Mouse (Mus musculus): ENCODE measurements at regions not wholly inside any gene's neighbourhood (a gene's known extent, or its start where the extent isn't known, plus 50 kb on each side); places are given as distances from the start of the nearest gene placed in this dataset.

DNA sequence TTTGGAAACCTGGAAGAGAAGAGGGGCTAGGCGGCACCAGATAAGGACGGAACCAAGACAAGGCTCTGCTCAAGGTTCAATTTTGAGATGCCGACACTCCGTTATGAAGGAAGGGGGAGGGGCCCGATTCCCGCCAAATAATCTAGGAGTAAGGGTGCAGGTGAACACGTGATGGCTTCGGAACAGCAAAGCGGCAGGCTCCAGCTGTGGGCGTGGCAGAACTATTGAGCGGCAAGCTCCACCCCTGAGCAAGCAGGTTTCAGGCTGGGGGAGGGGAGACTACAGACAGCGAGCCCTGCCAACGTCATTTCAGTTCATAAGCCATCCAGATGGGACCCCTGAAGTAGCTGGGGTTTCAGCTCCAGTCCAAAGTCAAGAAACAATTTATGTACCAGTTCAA, 667.3 kb downstream of the Slc22a22 start:
- no peaks in the 10 kb centered on the region for H3K36me3 ChIP-seq (ENCODE audit: control insufficient read depth in 1 of 2, insufficient read depth in 2 of 2, low read length in 2 of 2)
- DNase-seq (ENCODE audit: low read depth, low spot score), result no peak

DNA sequence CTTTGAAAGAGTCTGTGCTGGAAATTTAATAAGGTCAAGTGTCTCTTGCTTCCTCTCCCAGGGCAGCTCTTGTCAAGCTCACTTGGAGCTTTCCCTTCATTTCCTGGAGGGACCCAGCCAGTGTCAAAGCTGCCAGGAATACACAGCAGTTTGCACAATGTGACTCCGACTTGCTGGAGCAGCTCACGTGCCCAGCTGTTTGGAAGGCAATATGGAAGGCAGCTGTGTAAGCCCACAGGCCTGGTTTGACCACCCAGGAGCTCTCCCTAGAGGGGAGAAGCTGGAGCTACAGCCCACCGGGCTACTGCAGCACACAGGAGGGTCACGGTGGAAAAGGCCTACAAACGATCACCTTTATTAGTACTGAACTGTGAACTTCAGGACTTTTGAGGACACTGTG, 669.8 kb downstream of the Slc22a22 start:
- Histone ChIP-seq H3K4me1 (ENCODE audit: control insufficient read depth in 1 of 2, insufficient read depth in 2 of 2, low read length in 2 of 2) (no peaks in the 10 kb centered on the region), H3K4me3 (ENCODE audit: control insufficient read depth in 1 of 2, insufficient read depth in 1 of 2, low read depth in 2 of 2, low read length in 2 of 2) (no peak overlapping the region), H3K9me3 (replicated peaks; ENCODE audit: insufficient read depth, low read length) (no peaks in the 10 kb centered on the region), H3K79me2 (ENCODE audit: control insufficient read depth, insufficient read depth, low read length, poor library complexity) (no peaks in the 10 kb centered on the region), H3K27me3 (ENCODE audit: control insufficient read depth in 1 of 2, insufficient read depth in 2 of 2, low read length in 2 of 2) (no peaks in the 10 kb centered on the region), H3K36me3 (ENCODE audit: control insufficient read depth in 1 of 2, insufficient read depth in 2 of 2, low read length in 2 of 2) (no peaks in the 10 kb centered on the region), H3K27ac (ENCODE audit: control insufficient read depth, low read depth, low read length) (no peak overlapping the region), H3K9ac (ENCODE audit: control insufficient read depth, low read depth, low read length, poor library complexity, severe bottlenecking) (no peak overlapping the region)
- DNase-seq (ENCODE audit: low read depth, low spot score), result no peak
- TF ChIP-seq RAD21 (IDR thresholded peaks at IDR 0.05; ENCODE audit: low read depth, low read length), result no peak
- TF ChIP-seq MXI1 (IDR thresholded peaks at IDR 0.05; ENCODE audit: low read depth, low read length), result no peak
- no peak for TF ChIP-seq USF2 (IDR thresholded peaks at IDR 0.05; ENCODE audit: borderline replicate concordance in 1 of 2, insufficient read depth in 1 of 2, low read depth in 1 of 2, low read length in 2 of 2)
- TF ChIP-seq NRF1 (IDR thresholded peaks at IDR 0.05; ENCODE audit: insufficient read depth, low read depth, low read length, poor library complexity, severe bottlenecking), result no peak
- TF ChIP-seq GABPA (IDR thresholded peaks at IDR 0.05; ENCODE audit: low read depth, low read length), result no peak
- TF ChIP-seq ZNF384 (IDR thresholded peaks at IDR 0.05; ENCODE audit: low read depth, low read length), result no peak
- no peak for TF ChIP-seq POLR2AphosphoS2 (IDR thresholded peaks at IDR 0.05; ENCODE audit: low read length)
- TF ChIP-seq JUND (IDR thresholded peaks at IDR 0.05; ENCODE audit: low read depth, low read length), result no peak
- no peak for TF ChIP-seq SIN3A (IDR thresholded peaks at IDR 0.05; ENCODE audit: low read length)
- no peak for TF ChIP-seq UBTF (IDR thresholded peaks at IDR 0.05; ENCODE audit: borderline replicate concordance, insufficient read depth, low read depth, low read length)
- TF ChIP-seq CHD1 (IDR thresholded peaks at IDR 0.05; ENCODE audit: low read depth, low read length), result no peak

More for the DNA sequence above, 667.3 kb downstream of the Slc22a22 start:
- Histone ChIP-seq H3K4me1 (ENCODE audit: control insufficient read depth in 1 of 2, insufficient read depth in 2 of 2, low read length in 2 of 2) (no peaks in the 10 kb centered on the region), H3K9me3 (replicated peaks; ENCODE audit: insufficient read depth, low read length) (no peaks in the 10 kb centered on the region), H3K4me3 (ENCODE audit: control insufficient read depth in 1 of 2, insufficient read depth in 1 of 2, low read depth in 2 of 2, low read length in 2 of 2) (no peak overlapping the region), H3K27me3 (ENCODE audit: control insufficient read depth in 1 of 2, insufficient read depth in 2 of 2, low read length in 2 of 2) (no peaks in the 10 kb centered on the region), H3K79me2 (ENCODE audit: control insufficient read depth, insufficient read depth, low read length, poor library complexity) (no peaks in the 10 kb centered on the region), H3K9ac (ENCODE audit: control insufficient read depth, low read depth, low read length, poor library complexity, severe bottlenecking) (no peak overlapping the region), H3K27ac (ENCODE audit: control insufficient read depth, low read depth, low read length) (no peak overlapping the region)
- TF ChIP-seq CHD2 (IDR thresholded peaks at IDR 0.05; ENCODE audit: low read length) (no peak), E2F4 (IDR thresholded peaks at IDR 0.05; ENCODE audit: borderline replicate concordance, low read depth, low read length) (no peak)

DNA sequence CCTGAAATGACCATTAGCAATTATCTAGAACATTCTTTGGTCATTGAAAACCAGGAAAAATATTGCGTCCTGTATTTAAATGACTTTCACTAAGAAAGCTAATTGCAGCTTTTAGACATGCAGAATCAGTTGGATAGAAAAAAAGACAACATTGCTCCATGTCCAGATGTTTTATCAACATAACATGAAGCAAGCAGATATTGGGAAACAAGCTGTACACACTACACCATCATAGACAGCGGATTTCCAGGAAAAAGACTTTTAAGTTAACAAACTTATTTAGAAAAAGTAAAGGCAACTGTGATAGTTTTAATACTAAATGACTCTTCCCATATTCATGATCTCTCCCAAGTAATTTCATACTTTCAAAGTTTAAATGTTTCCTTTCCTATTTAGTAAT, 675.5 kb downstream of the Slc22a22 start:
- H3K36me3 ChIP-seq (ENCODE audit: control insufficient read depth in 1 of 2, insufficient read depth in 2 of 2, low read length in 2 of 2), result no peaks in the 10 kb centered on the region
- no peak for TF ChIP-seq EP300 (IDR thresholded peaks at IDR 0.05; ENCODE audit: low read depth in 1 of 2, low read length in 2 of 2)
- TF ChIP-seq CTCF (IDR thresholded peaks at IDR 0.05 in 2 of 3, conservative IDR thresholded peaks at IDR 0.05 in 1 of 3; ENCODE audit: control insufficient read depth in 1 of 3, insufficient read depth in 1 of 3, low read depth in 2 of 3, low read length in 3 of 3, poor library complexity in 1 of 3, severe bottlenecking in 1 of 3), result no peak
- no peak for TF ChIP-seq MEF2A (IDR thresholded peaks at IDR 0.05; ENCODE audit: extremely low read depth, insufficient replicate concordance, low read depth, low read length, poor library complexity, severe bottlenecking)
- no peak for TF ChIP-seq POLR2AphosphoS5 (IDR thresholded peaks at IDR 0.05; ENCODE audit: borderline replicate concordance, low read depth, low read length)
- no peak overlapping the region for H3K4me3 ChIP-seq (ENCODE audit: control insufficient read depth in 1 of 2, insufficient read depth in 1 of 2, low read depth in 2 of 2, low read length in 2 of 2)
- H3K9me3 ChIP-seq (replicated peaks; ENCODE audit: insufficient read depth, low read length), result no peaks in the 10 kb centered on the region
- H3K27ac ChIP-seq (ENCODE audit: control insufficient read depth, low read depth, low read length), result no peak overlapping the region
- H3K79me2 ChIP-seq (ENCODE audit: control insufficient read depth, insufficient read depth, low read length, poor library complexity), result no peaks in the 10 kb centered on the region
- H3K27me3 ChIP-seq (ENCODE audit: control insufficient read depth in 1 of 2, insufficient read depth in 2 of 2, low read length in 2 of 2), result no peaks in the 10 kb centered on the region
- no peak overlapping the region for H3K9ac ChIP-seq (ENCODE audit: control insufficient read depth, low read depth, low read length, poor library complexity, severe bottlenecking)
- no peaks in the 10 kb centered on the region for H3K4me1 ChIP-seq (ENCODE audit: control insufficient read depth in 1 of 2, insufficient read depth in 2 of 2, low read length in 2 of 2)
- DNase-seq (ENCODE audit: low read depth, low spot score), result no peak
